Mouse (Mus musculus) CH12.LX (cell line): ENCODE data around the gene Schip1. TPM values are rescaled to one million over a fixed set of nuclear protein-coding genes. Genes with fewer than 3 reads are reported as not detected.

ENCODE experiments used
- DNase-seq: peaks from one replicate; pipeline ENCODE4 v3.0.0-alpha.2; 2013; ENCODE audit errors: extremely low read depth
- H3K27ac ChIP-seq: 2 replicates; pipeline ENCODE4 v1.5.1; 2012; ENCODE audit warnings: low read depth, mild to moderate bottlenecking, control low read depth, moderate library complexity; ENCODE audit not compliant: insufficient read depth
- H3K27me3 ChIP-seq: replicated peaks from 2 replicates; pipeline ENCODE3; 2012; ENCODE audit warnings: inconsistent platforms
- H3K36me3 ChIP-seq, 2 experiments: replicated peaks in 1 of 2; 2 replicates each; pipeline versions ENCODE3 to v1.6.1; 2012; ENCODE audit warnings: inconsistent platforms in 1 of 2, low read length in 1 of 2, mild to moderate bottlenecking in 1 of 2, mixed read lengths in 1 of 2, moderate library complexity in 1 of 2; ENCODE audit not compliant: control insufficient read depth in 1 of 2, insufficient read depth in 1 of 2
- H3K4me1 ChIP-seq, 2 experiments: 2 replicates each; pipeline ENCODE4 v1.6.1; 2012; ENCODE audit warnings: inconsistent platforms in 1 of 2, moderate library complexity in 1 of 2; ENCODE audit not compliant: insufficient read depth in 2 of 2, control insufficient read depth in 1 of 2
- H3K4me2 ChIP-seq: 2 replicates; pipeline ENCODE4 v1.6.1; 2012; ENCODE audit warnings: low read depth, mild to moderate bottlenecking, control low read depth; ENCODE audit not compliant: poor library complexity, insufficient read depth, severe bottlenecking
- H3K4me3 ChIP-seq, 3 experiments: fragments of 150-350 bp in 1 of 3; sonication (generic) in 1 of 3; replicated peaks in 1 of 3; 2 replicates each; pipeline versions ENCODE3 to v1.5.1; 2011 to 2012; ENCODE audit warnings: low read depth in 2 of 3, low read length in 2 of 3, mild to moderate bottlenecking in 2 of 3, moderate library complexity in 2 of 3, control low read depth in 1 of 3, improper control_type of control experiment in 1 of 3, inconsistent platforms in 1 of 3, mixed read lengths in 1 of 3; ENCODE audit not compliant: poor library complexity in 1 of 3
- H3K79me2 ChIP-seq: replicated peaks from 2 replicates; pipeline ENCODE4 v1.6.1; 2012; ENCODE audit warnings: mild to moderate bottlenecking, moderate library complexity; ENCODE audit not compliant: control insufficient read depth, poor library complexity, insufficient read depth, severe bottlenecking; ENCODE audit errors: extremely low read depth
- H3K9ac ChIP-seq: 2 replicates; pipeline ENCODE4 v1.6.1; 2012; ENCODE audit warnings: low read depth, mild to moderate bottlenecking, control low read depth, moderate library complexity; ENCODE audit not compliant: insufficient read depth
- H3K9me3 ChIP-seq: replicated peaks from 2 replicates; pipeline ENCODE3; 2012; ENCODE audit warnings: low read length, inconsistent platforms, mixed read lengths
- BHLHE40 ChIP-seq: IDR thresholded peaks from 2 replicates; pipeline ENCODE4 v1.6.1; 2011; ENCODE audit warnings: mild to moderate bottlenecking, low read depth, low read length, improper control_type of control experiment
- CHD1 ChIP-seq: IDR thresholded peaks from 2 replicates; pipeline ENCODE4 v1.6.1; 2012; ENCODE audit warnings: low read depth, low read length, improper control_type of control experiment, inconsistent platforms
- CTCF ChIP-seq, 2 experiments: IDR thresholded peaks in 1 of 2; conservative IDR thresholded peaks in 1 of 2; 2 replicates each; pipeline ENCODE4 v1.5.1; 2011 to 2012; ENCODE audit warnings: low read depth in 2 of 2, low read length in 2 of 2, improper control_type of control experiment in 1 of 2, inconsistent platforms in 1 of 2, mild to moderate bottlenecking in 1 of 2, moderate library complexity in 1 of 2
- E2F4 ChIP-seq: IDR thresholded peaks from 2 replicates; pipeline ENCODE4 v1.6.1; 2011; ENCODE audit warnings: low read depth, low read length, improper control_type of control experiment; ENCODE audit not compliant: insufficient replicate concordance
- EP300 ChIP-seq: IDR thresholded peaks from 2 replicates; pipeline ENCODE4 v1.6.1; 2011; ENCODE audit warnings: low read length, improper control_type of control experiment
- ETS1 ChIP-seq: conservative IDR thresholded peaks from 2 replicates; pipeline ENCODE4 v1.6.1; 2012; ENCODE audit warnings: low read depth, mild to moderate bottlenecking, inconsistent platforms, low read length, improper control_type of control experiment, moderate library complexity
- JUND ChIP-seq: conservative IDR thresholded peaks from 2 replicates; pipeline ENCODE4 v1.6.1; 2011; ENCODE audit warnings: low read depth, low read length, improper control_type of control experiment
- MAX ChIP-seq: IDR thresholded peaks from 2 replicates; pipeline ENCODE4 v1.6.1; 2011; ENCODE audit warnings: low read length, improper control_type of control experiment
- MAZ ChIP-seq: IDR thresholded peaks from 2 replicates; pipeline ENCODE4 v1.6.1; 2012; ENCODE audit warnings: low read depth, mild to moderate bottlenecking, inconsistent platforms, low read length, improper control_type of control experiment, moderate library complexity
- MYC ChIP-seq: IDR thresholded peaks from 2 replicates; pipeline ENCODE4 v1.6.1; 2011; ENCODE audit warnings: low read depth, mild to moderate bottlenecking, improper control_type of control experiment, low read length
- NELFE ChIP-seq: IDR thresholded peaks from 2 replicates; pipeline ENCODE4 v1.6.1; 2011; ENCODE audit warnings: low read depth, low read length, improper control_type of control experiment
- POLR2A ChIP-seq: IDR thresholded peaks from 2 replicates; pipeline ENCODE4 v1.6.1; 2011; ENCODE audit warnings: low read depth, mild to moderate bottlenecking, improper control_type of control experiment, low read length
- POLR2AphosphoS2 ChIP-seq: IDR thresholded peaks from 2 replicates; pipeline ENCODE4 v1.6.1; 2011; ENCODE audit warnings: low read depth, low read length, improper control_type of control experiment
- UBTF ChIP-seq: IDR thresholded peaks from 2 replicates; pipeline ENCODE4 v1.6.1; 2012; ENCODE audit warnings: low read depth, mild to moderate bottlenecking, inconsistent platforms, low read length, improper control_type of control experiment, moderate library complexity
- dilution Hi-C: fragments of 300-500 bp; cut with MboI; formaldehyde crosslinking; loops from 2 replicates; pipeline ENCODE4 v1.14.3; 2020; ENCODE audit warnings: low sequenced_read_pairs; ENCODE audit not compliant: extremely low pct_unique_long_range_greater_than_20kb, extremely low pct_ligation_motif_present
- in situ Hi-C: fragments of 300-500 bp; cut with MboI; formaldehyde crosslinking; loops from 3 replicates; pipeline ENCODE4 v1.14.3; 2019; ENCODE audit warnings: low sequenced_read_pairs, low pct_ligation_motif_present, low pct_unique_long_range_greater_than_20kb, mixed read lengths
- polyA plus RNA-seq: library from polyadenylated mRNA; unstranded; fragments of >175 nt; gene quantifications from 2 replicates; pipeline ENCODE4 v1.2.1, GENCODE M21; 2012; ENCODE audit warnings: low read depth; ENCODE audit not compliant: insufficient read length
- total RNA-seq, 2 experiments: library from RNA; depleted of rRNA; stranded (reverse); fragments of 300-350 nt in 1 of 2; fragments of >200 nt in 1 of 2; gene quantifications; 2 replicates each; pipeline ENCODE4 v1.2.3; 2012 to 2014

Gene Schip1
- total and polyA plus RNA-seq, 3 experiments = 0.25 to 0.36 TPM; not detected in 1

GRCm38 (mm10) chr3:68306726-68307125 lies 242.1 kb downstream of the Schip1 start:
- no peak overlapping the region for H3K9ac ChIP-seq
- H3K9me3 ChIP-seq = no peaks in the 10 kb centered on the region
- no peak overlapping the region for H3K27ac ChIP-seq
- H3K4me3 ChIP-seq = no peak overlapping the region
- no peaks in the 10 kb centered on the region for H3K27me3 ChIP-seq
- dilution Hi-C loops = no loop called here
- no peak overlapping the region for H3K4me2 ChIP-seq
- peaks cover 0 to 4% of the 10 kb centered on the region in 2 experiments; a peak in 1 of 4 replicates for H3K4me1 ChIP-seq
- TF ChIP-seq MYC (no peak), E2F4 (no peak), MAX (no peak), CTCF (conservative IDR thresholded peaks at IDR 0.05 in 1 of 2, IDR thresholded peaks at IDR 0.05 in 1 of 2; ENCODE audit: low read depth in 2 of 2, low read length in 2 of 2) (no peak), UBTF (no peak), POLR2A (no peak)
- no peaks in the 10 kb centered on the region for H3K79me2 ChIP-seq
- no peaks in the 10 kb centered on the region for H3K36me3 ChIP-seq
- DNase-seq = no peak
- in situ Hi-C loops = no loop called here

GRCm38 (mm10) chr3:68325575-68325974 lies 261.0 kb downstream of the Schip1 start:
- dilution Hi-C loops = no loop called here

GRCm38 (mm10) chr3:68332515-68332914 lies 267.9 kb downstream of the Schip1 start:
- Histone ChIP-seq H3K27ac (no peak overlapping the region), H3K36me3 (no peaks in the 10 kb centered on the region), H3K9ac (no peak overlapping the region), H3K4me2 (no peak overlapping the region), H3K4me1 (peaks cover 2 to 28% of the 10 kb centered on the region in 2 experiments; a peak in 2 of 4 replicates), H3K4me3 (no peak overlapping the region), H3K79me2 (no peaks in the 10 kb centered on the region), H3K9me3 (no peaks in the 10 kb centered on the region), H3K27me3 (no peaks in the 10 kb centered on the region)
- in situ Hi-C loops = no loop called here
- no peak for TF ChIP-seq EP300
- no peak for TF ChIP-seq NELFE
- no peak for TF ChIP-seq ETS1
- dilution Hi-C loops = no loop called here
- no peak for DNase-seq

More at GRCm38 (mm10) chr3:68325575-68325974, 261.0 kb downstream of the Schip1 start:
- no peak overlapping the region for H3K4me2 ChIP-seq
- H3K79me2 ChIP-seq = no peaks in the 10 kb centered on the region
- in situ Hi-C loops = no loop called here
- DNase-seq = no peak
- H3K4me1 ChIP-seq = no peaks in the 10 kb centered on the region
- no peak overlapping the region for H3K4me3 ChIP-seq
- H3K27ac ChIP-seq = no peak overlapping the region
- no peaks in the 10 kb centered on the region for H3K36me3 ChIP-seq
- H3K27me3 ChIP-seq = no peaks in the 10 kb centered on the region
- TF ChIP-seq POLR2AphosphoS2 (no peak), CTCF (conservative IDR thresholded peaks at IDR 0.05 in 1 of 2, IDR thresholded peaks at IDR 0.05 in 1 of 2; ENCODE audit: low read depth in 2 of 2, low read length in 2 of 2) (no peak), MAZ (no peak), CHD1 (no peak), BHLHE40 (no peak), JUND (no peak)
- H3K9me3 ChIP-seq = no peaks in the 10 kb centered on the region
- H3K9ac ChIP-seq = no peak overlapping the region
